Mouse (Mus musculus) gastrocnemius, postnatal 25 days (tissue): ENCODE results near the gene Svs3a. TPM values are rescaled to one million over a fixed set of nuclear protein-coding genes. Genes with fewer than 3 reads are reported as not detected.
"Not testable (repeated sequence)": the region's sequence is repeated elsewhere in the genome, so short reads cannot be mapped to it uniquely, and the experiment has no call there.

Source experiments
- DNase-seq: peaks from one replicate; pipeline ENCODE4 v3.0.0; 2022
- long read RNA-seq, 2 experiments: library from polyadenylated mRNA; stranded (forward); transcript quantifications; one replicate each; pipeline ENCODE4 v2.0.0; 2021
- total RNA-seq, 2 experiments: library from RNA; stranded (reverse); gene quantifications; 1 replicate in 1 of 2; 2 replicates in 1 of 2; pipeline ENCODE4 v1.2.3; 2021

Svs3a gene
- total RNA-seq = not detected
- long read RNA-seq, experiment 1 = 0 reads
- long read RNA-seq, experiment 2 = 0 reads

DNA sequence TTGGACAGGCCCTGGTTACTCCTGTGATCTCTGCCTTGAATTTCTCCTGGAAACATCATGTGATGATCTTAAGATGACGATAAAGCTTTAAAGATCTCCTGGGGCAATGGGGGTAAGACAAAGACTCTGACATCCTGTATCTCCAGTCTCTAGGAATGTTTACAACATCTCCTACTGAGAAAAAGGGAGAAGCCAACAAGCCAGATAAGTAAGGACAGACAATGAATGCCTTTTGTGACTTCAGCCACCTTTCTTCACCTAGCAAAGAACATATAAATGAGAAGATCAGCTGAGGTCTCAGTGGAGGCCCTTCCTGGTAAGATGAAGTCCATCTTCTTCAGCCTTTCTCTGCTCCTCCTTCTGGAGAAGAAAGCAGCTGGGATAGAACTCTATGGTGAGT lies at the start of gene Svs3a:
Svs3a (plus strand) TSS at position 301 of the 400 bp plus-strand sequence.
- DNase-seq = not testable (repeated sequence)

DNA sequence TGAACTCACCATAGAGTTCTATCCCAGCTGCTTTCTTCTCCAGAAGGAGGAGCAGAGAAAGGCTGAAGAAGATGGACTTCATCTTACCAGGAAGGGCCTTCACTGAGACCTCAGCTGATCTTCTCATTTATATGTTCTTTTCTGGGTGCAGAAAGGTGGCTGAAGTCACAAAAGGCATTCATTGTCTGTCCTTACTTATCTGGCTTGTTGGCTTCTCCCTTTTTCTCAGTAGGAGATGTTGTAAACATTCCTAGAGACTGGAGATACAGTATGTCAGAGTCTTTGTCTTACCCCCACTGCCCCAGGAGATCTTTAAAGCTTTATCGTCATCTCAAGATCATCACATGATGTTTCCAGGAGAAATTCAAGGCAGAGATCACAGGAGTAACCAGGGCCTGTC lies 32.5 kb upstream of the Svs3a start, which contains the start of gene Svs3b:
Svs3b (minus strand) TSS at position 101 of the 400 bp plus-strand sequence.
- not testable (repeated sequence) for DNase-seq

DNA sequence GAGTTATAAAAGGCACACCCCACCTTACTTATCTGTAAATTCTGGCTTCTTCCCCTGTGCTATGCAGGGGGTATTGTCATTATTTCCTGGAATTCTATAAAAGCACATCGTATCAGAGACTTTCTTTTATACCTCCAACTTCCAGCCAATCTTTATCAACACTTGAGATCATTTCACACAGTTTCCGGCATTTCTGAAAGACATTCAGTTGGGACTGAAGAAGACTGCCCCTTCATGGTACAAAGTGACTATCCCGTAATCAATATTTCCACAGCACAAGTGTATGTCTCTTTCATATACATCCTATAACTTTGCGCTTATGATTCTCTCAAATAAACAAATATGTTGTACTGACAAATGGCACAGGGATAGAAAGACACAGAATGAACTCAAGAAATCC lies 10.7 kb upstream of the Svs3a start, which contains the start of gene Svs4:
Svs4 (minus strand) TSS at position 101 of the 400 bp plus-strand sequence.
- DNase-seq = no peak

DNA sequence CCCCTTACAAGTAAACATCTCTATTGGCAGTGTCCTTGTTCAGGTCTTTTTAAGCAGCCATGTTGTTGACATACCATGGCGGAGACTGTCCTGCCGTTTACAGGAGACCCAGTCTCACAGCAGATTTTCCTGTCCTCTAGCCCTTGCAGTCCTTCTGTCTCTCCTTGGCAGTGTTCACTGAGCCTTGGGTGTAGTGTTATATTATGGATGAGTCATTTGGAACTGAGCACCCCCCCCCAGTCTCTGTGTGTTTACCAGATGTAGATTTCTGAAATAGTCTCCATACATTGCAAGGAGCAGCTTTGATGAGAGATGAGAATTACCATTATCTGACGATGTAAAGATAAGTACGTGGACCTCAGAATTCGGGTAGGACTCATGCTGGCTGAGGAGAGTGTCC lies 23.5 kb downstream of the Svs3a start:
- DNase-seq = no peak

DNA sequence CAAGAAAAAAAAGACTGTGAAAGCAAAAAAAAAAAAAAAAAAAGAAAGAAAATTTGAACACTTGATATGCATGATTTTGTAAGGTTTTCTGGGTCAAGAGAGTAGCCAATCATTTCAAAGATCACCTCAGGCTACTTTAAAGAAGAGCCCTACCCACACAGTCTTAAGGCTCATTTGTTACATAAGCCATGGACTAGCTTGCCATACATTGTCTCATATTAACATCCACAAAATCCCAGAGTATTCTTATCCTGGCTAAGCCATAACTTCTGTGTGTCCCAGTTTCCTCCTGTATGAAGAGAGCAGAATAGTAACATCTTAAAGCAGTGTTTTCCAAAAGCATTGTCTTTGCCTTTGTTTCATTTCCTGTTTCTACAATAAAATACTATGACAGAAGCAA lies 26.4 kb downstream of the Svs3a start:
- not testable (repeated sequence) for DNase-seq

DNA sequence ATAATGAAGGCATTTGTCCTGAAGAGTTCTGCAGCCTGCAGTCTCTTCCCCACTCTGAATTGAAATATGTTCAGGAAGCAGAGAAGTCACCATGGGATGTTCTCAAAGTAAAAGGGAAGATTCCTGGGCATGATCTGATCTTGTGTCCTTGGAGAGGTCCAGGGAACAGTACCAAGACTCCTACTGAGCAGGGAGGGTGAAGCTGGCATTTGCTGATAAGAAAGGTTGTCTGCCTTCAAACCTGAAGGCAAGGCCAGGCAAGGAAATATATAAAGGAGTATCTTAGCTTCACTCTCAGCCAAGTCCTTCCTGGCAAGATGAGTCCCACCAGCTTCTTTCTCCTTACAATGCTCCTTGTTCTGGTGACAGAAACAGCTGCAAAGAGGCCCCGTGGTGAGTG lies 27.4 kb downstream of the Svs3a start, which contains the start of gene Svs6:
Svs6 (plus strand) TSS at position 301 of the 400 bp plus-strand sequence.
- DNase-seq = not testable (repeated sequence)

DNA sequence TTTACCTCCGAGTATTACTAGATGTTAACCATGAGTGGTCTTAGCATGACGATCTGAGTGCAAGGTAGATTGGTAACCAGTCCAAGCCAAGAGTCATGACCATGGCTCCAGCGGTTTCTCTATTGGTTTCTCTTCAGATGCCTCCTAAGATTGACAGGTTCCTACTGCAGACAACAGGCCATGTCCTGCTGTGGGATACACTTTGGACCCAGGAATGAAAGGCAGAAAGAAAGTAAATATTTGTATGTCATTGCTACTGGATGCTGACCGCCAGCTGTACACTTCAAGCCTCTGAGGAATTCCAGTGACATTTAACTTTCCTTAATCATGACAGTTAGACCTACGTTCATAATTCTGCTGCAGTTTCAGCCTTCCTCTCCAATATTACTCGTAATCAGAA lies 31.9 kb downstream of the Svs3a start:
- DNase-seq = no peak

DNA sequence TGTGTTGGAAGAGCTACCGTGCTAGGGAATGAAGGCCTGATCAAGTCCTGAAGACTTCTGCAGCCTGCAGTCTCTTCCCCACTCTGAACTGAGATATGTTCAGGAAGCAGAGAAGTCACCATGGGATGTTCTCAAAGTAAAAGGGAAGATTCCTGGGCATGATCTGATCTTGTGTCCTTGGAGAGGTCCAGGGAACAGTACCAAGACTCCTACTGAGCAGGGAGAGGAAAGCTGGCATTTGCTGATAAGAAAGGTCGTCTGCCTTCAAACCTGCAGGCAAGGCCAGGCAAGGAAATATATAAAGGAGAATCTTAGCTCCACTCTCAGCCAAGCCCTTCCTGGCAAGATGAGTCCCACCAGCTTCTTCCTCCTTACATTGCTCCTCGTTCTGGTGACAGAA lies 43.4 kb downstream of the Svs3a start, which contains the start of gene Svs5:
Svs5 (plus strand) TSS at position 301 of the 400 bp plus-strand sequence.
- not testable (repeated sequence) for DNase-seq

Other genes with a start within 250 kb of the Svs3a start
- gene Stk4, start 218.9 kb upstream of the Svs3a start, total RNA-seq = 1 to 10 TPM; 7.7 to 8.8 TPM
- 10 to 100 TPM; 10.6 to 13.5 TPM for gene Tomm34, start 218.1 kb upstream of the Svs3a start, total RNA-seq
- 1 to 10 TPM in 1 of 2 experiments, under 1 TPM in 1; 0.90 to 1.4 TPM for gene Kcns1, start 118.2 kb upstream of the Svs3a start, total RNA-seq
- gene Wfdc5, start 106.5 kb upstream of the Svs3a start, total RNA-seq = not detected
- not detected for gene Wfdc12, start 98.7 kb upstream of the Svs3a start, total RNA-seq
- not detected for gene Wfdc15a, start 89.1 kb upstream of the Svs3a start, total RNA-seq
- gene Wfdc15b, start 67.6 kb upstream of the Svs3a start, total RNA-seq = not detected
- not detected for gene Svs2, start 50.8 kb upstream of the Svs3a start, total RNA-seq
- gene Svs3b, start 32.6 kb upstream of the Svs3a start, total RNA-seq = not detected
- gene Svs4, start 10.8 kb upstream of the Svs3a start, total RNA-seq = not detected
- gene Svs6, start 27.5 kb downstream of the Svs3a start, total RNA-seq = not detected
- not detected for gene Svs5, start 43.5 kb downstream of the Svs3a start, total RNA-seq
- gene Slpi, start 99.8 kb downstream of the Svs3a start, total RNA-seq = not detected
- not detected for gene Rbpjl, start 113.9 kb downstream of the Svs3a start, total RNA-seq
- 1 to 10 TPM; 1.0 to 2.3 TPM for gene Matn4, start 115.9 kb downstream of the Svs3a start, total RNA-seq
- 10 to 100 TPM; 28.0 to 62.1 TPM for gene Sdc4, start 154.6 kb downstream of the Svs3a start, total RNA-seq
- 10 to 100 TPM; 17.2 to 20.2 TPM for gene Sys1, start 167.7 kb downstream of the Svs3a start, total RNA-seq
- 1 to 10 TPM; 3.2 to 8.9 TPM for gene Gm20458, start 171.7 kb downstream of the Svs3a start, total RNA-seq
- not detected for gene Trp53tg5, start 184.5 kb downstream of the Svs3a start, total RNA-seq
- gene Dbndd2, start 196.8 kb downstream of the Svs3a start, total RNA-seq = 10 to 100 TPM; 21.2 to 35.4 TPM
- gene Pigt, start 208.3 kb downstream of the Svs3a start, total RNA-seq = 10 to 100 TPM; 27.7 to 39.4 TPM